Mouse (Mus musculus): ENCODE measurements around the gene Limk2. TPM values are rescaled to one million over a fixed set of nuclear protein-coding genes. Genes with fewer than 3 reads are reported as not detected.
A peak's percentile ranks its signal among the peaks of the same experiment; 100 is the strongest.

Limk2 gene
- total and polyA plus RNA-seq, 2 experiments from 2014 or later, result 113 to 206 TPM

- no peaks in the 10 kb centered on the region for H3K27me3 ChIP-seq (ENCODE audit: insufficient read depth, low read length)
- WGBS, result 0% methylated on average over 45 of the region's 45 CpGs
- H3K4me2 ChIP-seq (ENCODE audit: low read depth, low read length), result peak within 1 kb of the TSS; percentile 82
- peak; percentile 98 for ATAC-seq
- DNase-seq (ENCODE audit: low spot score), result peak; percentile 98
- peak within 1 kb of the TSS; percentile 91 for H3K27ac ChIP-seq
- peak within 1 kb of the TSS; percentile 88 for H3K4me3 ChIP-seq (ENCODE audit: low read length)
- peak; percentile 18; the same call in 1 of the 2 replicates for TF ChIP-seq CTCF (IDR thresholded peaks at IDR 0.05; ENCODE audit: low read depth)
- H3K9me3 ChIP-seq (ENCODE audit: low read length), result no peaks in the 10 kb centered on the region
- H3K36me3 ChIP-seq (ENCODE audit: insufficient read depth, low read length), result no peaks in the 10 kb centered on the region
- peak within 1 kb of the TSS; percentile 86 for H3K9ac ChIP-seq (replicated peaks; ENCODE audit: low read length)
- H3K4me1 ChIP-seq (ENCODE audit: insufficient read depth, low read length), result peaks cover 7% of the 10 kb centered on the region; the same call in 1 of the 2 replicates
These were observed 43.2 kb upstream of the Limk2 start, which contains the start of gene Rnf185 for GRCm38 (mm10) chr11:3452167-3452639. Rnf185 (minus strand) TSS chr11:3452363.

- H3K36me3 ChIP-seq (ENCODE audit: insufficient read depth, low read length), result no peaks in the 10 kb centered on the region
- no peak for TF ChIP-seq CTCF (IDR thresholded peaks at IDR 0.05; ENCODE audit: low read depth)
- H3K4me3 ChIP-seq (ENCODE audit: low read length), result peak overlapping the region; percentile 88
- peak overlapping the region; percentile 82 for H3K4me2 ChIP-seq (ENCODE audit: low read depth, low read length)
- no peaks in the 10 kb centered on the region for H3K27me3 ChIP-seq (ENCODE audit: insufficient read depth, low read length)
- ATAC-seq (peak; percentile 5; the same call in 1 of the 2 replicates), DNase-seq (ENCODE audit: low spot score) (peak; percentile 30)
- H3K9me3 ChIP-seq (ENCODE audit: low read length), result no peaks in the 10 kb centered on the region
- H3K4me1 ChIP-seq (ENCODE audit: insufficient read depth, low read length), result peaks cover 7% of the 10 kb centered on the region; the same call in 1 of the 2 replicates
- H3K27ac ChIP-seq, result peak overlapping the region; percentile 91
- WGBS, result 0% methylated on average over 20 of the region's 20 CpGs
- H3K9ac ChIP-seq (replicated peaks; ENCODE audit: low read length), result peak overlapping the region; percentile 86
These were observed 42.7 kb upstream of the Limk2 start for GRCm38 (mm10) chr11:3451701-3452163.

GRCm38 (mm10) chr11:3444875-3445274, 35.9 kb upstream of the Limk2 start:
- DNase-seq (ENCODE audit: low spot score), result no peak
- Histone ChIP-seq H3K4me2 (ENCODE audit: low read depth, low read length) (no peak overlapping the region), H3K9me3 (ENCODE audit: low read length) (no peaks in the 10 kb centered on the region), H3K9ac (replicated peaks; ENCODE audit: low read length) (no peak overlapping the region), H3K36me3 (ENCODE audit: insufficient read depth, low read length) (no peaks in the 10 kb centered on the region), H3K4me3 (ENCODE audit: low read length) (no peak overlapping the region), H3K27me3 (ENCODE audit: insufficient read depth, low read length) (no peaks in the 10 kb centered on the region), H3K27ac (no peak overlapping the region), H3K4me1 (ENCODE audit: insufficient read depth, low read length) (no peaks in the 10 kb centered on the region)
- no peak for ATAC-seq
- no peak for TF ChIP-seq CTCF (IDR thresholded peaks at IDR 0.05; ENCODE audit: low read depth)
- WGBS, result 88% methylated on average over 8 of the region's 8 CpGs

- H3K27ac ChIP-seq, result no peak overlapping the region
- no peaks in the 10 kb centered on the region for H3K36me3 ChIP-seq (ENCODE audit: insufficient read depth, low read length)
- WGBS, result 88% methylated on average over 2 of the region's 2 CpGs
- TF ChIP-seq CTCF (IDR thresholded peaks at IDR 0.05; ENCODE audit: low read depth), result no peak
- DNase-seq (ENCODE audit: low spot score) (no peak), ATAC-seq (no peak)
- H3K4me1 ChIP-seq (ENCODE audit: insufficient read depth, low read length), result no peaks in the 10 kb centered on the region
- H3K4me3 ChIP-seq (ENCODE audit: low read length), result no peak overlapping the region
- H3K9ac ChIP-seq (replicated peaks; ENCODE audit: low read length), result no peak overlapping the region
- H3K27me3 ChIP-seq (ENCODE audit: insufficient read depth, low read length), result no peaks in the 10 kb centered on the region
- no peak overlapping the region for H3K4me2 ChIP-seq (ENCODE audit: low read depth, low read length)
- no peaks in the 10 kb centered on the region for H3K9me3 ChIP-seq (ENCODE audit: low read length)
These were observed 34.1 kb upstream of the Limk2 start for GRCm38 (mm10) chr11:3443091-3443490.

- H3K9ac ChIP-seq (replicated peaks; ENCODE audit: low read length), result no peak overlapping the region
- ATAC-seq (no peak), DNase-seq (ENCODE audit: low spot score) (no peak)
- no peak overlapping the region for H3K4me2 ChIP-seq (ENCODE audit: low read depth, low read length)
- 74% methylated on average over 4 of the region's 4 CpGs for WGBS
- no peak overlapping the region for H3K27ac ChIP-seq
- no peaks in the 10 kb centered on the region for H3K27me3 ChIP-seq (ENCODE audit: insufficient read depth, low read length)
- H3K4me3 ChIP-seq (ENCODE audit: low read length), result no peak overlapping the region
- H3K36me3 ChIP-seq (ENCODE audit: insufficient read depth, low read length), result no peaks in the 10 kb centered on the region
- no peaks in the 10 kb centered on the region for H3K4me1 ChIP-seq (ENCODE audit: insufficient read depth, low read length)
- no peaks in the 10 kb centered on the region for H3K9me3 ChIP-seq (ENCODE audit: low read length)
- no peak for TF ChIP-seq CTCF (IDR thresholded peaks at IDR 0.05; ENCODE audit: low read depth)
These were observed 33.7 kb upstream of the Limk2 start for GRCm38 (mm10) chr11:3442677-3443076.

GRCm38 (mm10) chr11:3441696-3442443, 32.9 kb upstream of the Limk2 start:
- no peaks in the 10 kb centered on the region for H3K4me1 ChIP-seq (ENCODE audit: insufficient read depth, low read length)
- peak overlapping the region; percentile 37 for H3K27ac ChIP-seq
- no peaks in the 10 kb centered on the region for H3K9me3 ChIP-seq (ENCODE audit: low read length)
- DNase-seq (ENCODE audit: low spot score) (peak; percentile 78), ATAC-seq (peak; percentile 64; the same call in 1 of the 2 replicates)
- no peak; the same call in 1 of the 2 replicates for TF ChIP-seq CTCF (IDR thresholded peaks at IDR 0.05; ENCODE audit: low read depth)
- H3K27me3 ChIP-seq (ENCODE audit: insufficient read depth, low read length), result no peaks in the 10 kb centered on the region
- H3K4me2 ChIP-seq (ENCODE audit: low read depth, low read length), result no peak overlapping the region
- no peak overlapping the region for H3K9ac ChIP-seq (replicated peaks; ENCODE audit: low read length)
- H3K36me3 ChIP-seq (ENCODE audit: insufficient read depth, low read length), result no peaks in the 10 kb centered on the region
- H3K4me3 ChIP-seq (ENCODE audit: low read length), result no peak overlapping the region

GRCm38 (mm10) chr11:3437621-3438020, 28.6 kb upstream of the Limk2 start:
- ATAC-seq (no peak), DNase-seq (ENCODE audit: low spot score) (no peak)
- no peak overlapping the region for H3K4me3 ChIP-seq (ENCODE audit: low read length)
- H3K27ac ChIP-seq, result no peak overlapping the region
- H3K4me2 ChIP-seq (ENCODE audit: low read depth, low read length), result no peak overlapping the region
- H3K4me1 ChIP-seq (ENCODE audit: insufficient read depth, low read length), result no peaks in the 10 kb centered on the region
- no peaks in the 10 kb centered on the region for H3K9me3 ChIP-seq (ENCODE audit: low read length)
- no peak overlapping the region for H3K9ac ChIP-seq (replicated peaks; ENCODE audit: low read length)
- no peaks in the 10 kb centered on the region for H3K27me3 ChIP-seq (ENCODE audit: insufficient read depth, low read length)
- WGBS, result 100% methylated on average over 1 of the region's 1 CpGs
- H3K36me3 ChIP-seq (ENCODE audit: insufficient read depth, low read length), result no peaks in the 10 kb centered on the region
- TF ChIP-seq CTCF (IDR thresholded peaks at IDR 0.05; ENCODE audit: low read depth), result no peak
